Mouse (Mus musculus) heart, adult 9 months (tissue): ENCODE measurements around the gene Scp2.
"Not testable (repeated sequence)": the region's sequence is repeated elsewhere in the genome, so short reads cannot be mapped to it uniquely, and the experiment has no call there.

Source experiments
- DNase-seq, 2 experiments: peaks; one replicate each; pipeline ENCODE4 v3.0.0; 2022; ENCODE audit warnings: low spot score in 2 of 2

Scp2 gene

GRCm38 (mm10) chr4:108109728-108110127, 35.1 kb downstream of the Scp2 start:
- no peak for DNase-seq

DNA sequence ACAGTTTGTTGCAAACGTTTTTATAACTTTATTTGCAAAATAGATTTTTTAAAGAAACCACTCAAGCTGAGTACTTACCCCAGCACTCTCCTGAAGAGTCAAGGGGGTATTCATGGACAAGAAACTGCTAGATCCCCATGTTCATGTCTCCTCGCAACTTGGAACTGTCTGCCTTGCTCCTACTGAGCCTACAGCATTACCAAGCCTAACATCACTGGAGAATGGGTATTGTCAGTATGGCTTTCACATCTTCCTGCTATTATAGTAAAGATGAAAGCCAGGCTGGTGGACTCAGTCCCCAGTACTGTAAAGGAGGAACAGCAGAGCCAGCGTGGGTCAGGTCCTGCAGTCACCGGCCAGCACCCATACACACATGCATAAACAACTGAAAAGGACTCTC, 48.5 kb downstream of the Scp2 start, which contains the start of gene Podn:
Podn (minus strand) TSS at position 101 of the 400 bp plus-strand sequence.
- no peak for DNase-seq

- DNase-seq: no peak
Measured at GRCm38 (mm10) chr4:108092741-108093397, 51.9 kb downstream of the Scp2 start.

DNA sequence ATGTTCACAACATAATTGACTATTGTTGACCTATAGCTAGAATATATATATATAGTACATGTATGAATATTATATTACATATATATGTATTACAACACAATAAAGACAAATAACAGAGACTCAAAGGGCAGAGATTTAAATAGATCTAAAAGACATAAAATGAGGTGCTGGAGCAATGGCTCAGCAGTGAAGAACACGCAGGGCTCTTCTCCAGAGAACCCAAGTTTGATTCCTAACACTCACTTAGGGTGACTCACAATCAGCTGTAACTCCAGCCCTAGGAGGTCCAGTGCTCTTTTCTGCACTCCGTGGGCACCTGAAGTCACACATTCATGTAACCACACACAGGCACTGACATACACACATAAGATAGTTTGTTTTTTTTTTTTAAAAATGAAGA, 60.8 kb downstream of the Scp2 start:
- DNase-seq: no peak

DNA sequence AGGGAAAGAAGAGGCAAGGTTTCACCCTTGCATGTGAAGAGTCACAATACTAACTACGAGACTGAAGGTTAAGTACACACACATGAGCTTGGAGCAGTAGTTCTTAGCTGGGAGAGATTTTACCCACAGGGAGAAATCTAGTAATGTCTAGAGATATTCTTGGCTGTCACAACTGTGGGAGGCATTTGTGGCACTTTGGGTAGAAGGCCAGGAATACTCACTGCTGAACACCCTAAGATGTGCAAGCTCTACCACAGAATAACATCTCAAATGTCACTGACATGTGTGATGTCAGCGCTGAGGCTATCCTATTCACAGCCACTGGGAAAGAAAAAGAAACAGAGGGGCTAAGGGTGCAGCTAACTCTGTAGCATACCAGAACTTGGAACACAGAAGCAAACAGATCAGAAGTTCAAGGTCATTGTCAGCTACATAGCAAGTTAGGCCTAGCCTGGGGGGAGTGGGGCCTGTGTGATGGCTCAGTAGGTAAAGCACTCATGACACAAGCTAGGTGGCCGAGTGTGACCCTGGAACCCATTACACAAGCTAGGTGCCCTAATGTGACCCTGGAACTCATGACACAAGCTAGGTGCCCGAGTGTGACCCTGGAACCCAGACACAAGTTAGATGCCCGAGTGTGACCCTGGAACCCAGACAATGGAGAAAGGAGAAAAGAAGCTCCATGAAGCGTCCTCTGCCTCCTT, 61.6 kb downstream of the Scp2 start:
- DNase-seq: no peak

- no peak for DNase-seq
Measured at GRCm38 (mm10) chr4:108082401-108082806, 62.4 kb downstream of the Scp2 start.

GRCm38 (mm10) chr4:108080876-108081275, 63.9 kb downstream of the Scp2 start:
- DNase-seq: no peak

- DNase-seq: no peak
Measured at GRCm38 (mm10) chr4:108079762-108080161, 65.0 kb downstream of the Scp2 start.

DNA sequence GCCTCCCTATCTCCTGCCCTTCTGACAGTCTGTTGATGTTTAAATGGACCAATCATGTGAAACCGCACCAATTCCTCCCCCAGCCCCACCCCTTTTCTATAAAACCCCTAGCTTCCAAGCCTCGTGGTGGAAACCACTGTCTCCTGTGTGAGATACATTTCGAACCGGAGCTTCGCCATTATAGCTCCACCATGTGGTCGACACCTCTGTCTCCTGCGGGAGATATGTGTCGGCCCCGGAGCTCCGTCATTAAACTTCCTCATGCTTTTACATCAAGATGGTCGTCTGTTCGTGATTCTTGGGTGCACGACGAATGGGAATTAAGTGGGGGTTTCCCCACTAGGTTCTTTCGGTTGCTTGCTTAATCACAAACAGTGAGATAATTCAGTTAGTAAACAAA, 65.6 kb downstream of the Scp2 start:
- not testable (repeated sequence) for DNase-seq

DNA sequence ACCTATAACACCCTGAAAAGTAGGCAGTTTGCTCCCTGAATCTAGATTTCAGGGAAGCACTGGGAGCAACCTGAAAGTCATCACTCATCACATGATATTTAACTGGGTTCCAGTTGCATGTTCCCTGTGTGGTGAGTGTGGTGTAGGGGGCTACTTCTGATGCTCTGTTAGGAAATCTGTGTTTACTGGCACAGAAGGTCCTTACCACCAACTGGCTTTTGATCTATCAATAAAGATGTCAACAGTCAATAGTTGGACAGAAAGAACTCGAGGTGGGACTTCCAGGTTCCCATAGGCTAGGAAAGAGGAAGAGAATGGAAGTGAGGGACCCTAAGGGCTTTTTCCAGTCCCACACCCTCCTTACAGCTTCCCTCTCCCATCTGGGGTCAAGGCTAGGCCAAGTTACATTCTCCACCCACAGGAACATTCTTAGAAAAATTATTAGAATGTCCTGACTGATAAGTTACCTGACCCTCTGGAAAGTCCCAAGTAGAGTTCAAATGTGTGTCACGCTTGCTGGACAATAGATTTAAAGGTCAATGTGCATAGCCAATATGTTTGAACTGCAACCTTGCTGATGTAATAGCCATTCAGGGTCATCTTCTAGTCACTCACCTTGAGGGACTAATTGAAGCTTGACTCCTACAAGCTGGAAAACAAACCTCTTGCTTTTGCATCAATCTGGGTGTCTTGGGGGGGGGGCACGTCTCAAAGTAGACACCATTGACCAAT, 67.4 kb downstream of the Scp2 start:
- DNase-seq: no peak

GRCm38 (mm10) chr4:108074204-108074823, 70.5 kb downstream of the Scp2 start:
- DNase-seq: no peak

DNA sequence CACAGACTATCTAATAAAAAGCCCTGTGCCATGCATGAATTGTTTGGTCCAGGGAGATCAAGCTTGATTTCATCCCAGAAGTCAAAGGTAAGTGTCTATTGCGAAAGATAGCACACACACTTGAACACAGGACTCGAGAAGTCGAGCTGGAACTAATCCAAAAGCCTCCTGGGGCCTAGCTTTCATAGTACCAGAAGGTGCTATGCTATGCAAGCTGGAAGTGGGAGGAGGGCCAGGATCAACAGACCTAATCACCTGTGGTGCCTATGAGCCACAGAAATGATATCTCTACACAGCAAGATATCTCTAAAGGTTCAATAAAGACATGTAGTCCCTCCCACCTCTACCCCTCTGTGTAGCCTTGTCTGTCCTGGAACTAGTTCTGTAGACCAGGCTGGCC, 72.7 kb downstream of the Scp2 start:
- DNase-seq: no peak

DNA sequence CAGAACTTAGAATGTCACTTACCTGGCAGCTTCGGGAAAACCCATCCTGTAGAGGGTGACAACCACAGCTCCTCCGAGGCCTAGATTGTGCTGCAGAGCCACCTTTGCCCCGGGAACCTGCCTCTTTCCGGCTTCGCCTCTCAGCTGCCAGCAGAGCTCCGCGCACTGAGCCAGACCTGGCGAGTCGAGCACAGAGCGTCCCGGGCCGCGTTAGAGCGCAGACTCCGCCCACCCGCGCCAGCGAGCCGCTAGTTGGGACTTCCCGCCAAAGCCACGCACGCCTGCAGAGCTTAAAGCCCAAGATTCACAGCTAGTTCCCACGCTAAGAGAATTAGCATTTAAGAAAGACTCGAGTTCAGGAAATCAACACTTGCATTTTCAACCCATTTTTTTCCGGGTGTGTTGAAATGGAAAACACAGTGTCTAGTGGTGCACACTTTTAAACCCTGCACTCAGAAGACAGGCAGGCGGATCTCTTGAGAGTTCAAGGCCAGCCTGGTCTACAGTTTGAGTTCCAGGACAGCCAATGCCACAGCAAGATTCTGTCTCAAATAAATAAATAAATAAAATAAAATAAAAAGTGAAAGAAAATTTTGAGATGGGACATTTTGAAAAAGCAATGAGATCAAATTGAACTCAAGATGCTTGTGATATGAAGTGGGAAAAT, 73.4 kb downstream of the Scp2 start:
- DNase-seq: peak; percentile 92 to 95

- DNase-seq: no peak
Measured at GRCm38 (mm10) chr4:108070723-108071122, 74.1 kb downstream of the Scp2 start.

DNA sequence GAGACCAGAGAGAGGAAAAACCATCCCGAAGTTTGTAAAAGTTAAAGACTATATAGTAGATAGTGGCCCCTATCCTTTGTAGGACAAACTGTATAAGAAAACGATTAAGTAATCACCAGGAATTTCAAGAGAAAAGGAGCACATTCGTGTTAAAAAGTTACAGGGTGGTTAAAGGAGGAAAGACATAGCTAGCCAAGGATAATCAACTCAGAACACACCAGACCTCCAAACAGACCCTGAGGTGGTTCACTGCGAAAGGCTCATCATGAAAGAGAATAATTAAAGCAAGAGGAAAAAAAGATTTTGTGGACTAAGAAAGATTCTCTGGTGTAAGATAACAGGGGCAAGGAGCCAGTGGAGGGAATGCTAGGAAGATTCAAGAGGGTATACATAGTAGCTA, 74.5 kb downstream of the Scp2 start:
- DNase-seq: no peak

GRCm38 (mm10) chr4:108068081-108068480, 76.7 kb downstream of the Scp2 start:
- no peak for DNase-seq

DNA sequence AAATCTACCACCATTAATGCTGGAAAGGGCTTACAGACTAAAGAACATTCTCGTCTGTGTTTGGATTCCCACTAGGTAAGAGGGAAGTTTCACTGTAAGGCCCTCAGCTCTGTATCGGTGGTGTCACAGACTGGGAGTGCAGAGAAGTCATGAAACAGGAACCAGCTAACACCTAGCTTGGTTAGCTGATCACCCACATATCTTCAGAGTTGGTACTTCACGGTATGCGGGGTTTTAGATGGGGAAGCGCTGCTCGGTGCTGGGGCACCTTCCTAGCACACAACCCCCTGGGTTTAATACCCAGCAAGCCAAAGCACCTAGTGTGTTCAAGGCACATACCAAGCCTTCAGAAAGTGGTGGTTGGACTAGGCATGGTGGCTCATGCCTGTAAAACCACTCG, 77.5 kb downstream of the Scp2 start:
- DNase-seq: no peak

GRCm38 (mm10) chr4:108066569-108066968, 78.2 kb downstream of the Scp2 start:
- DNase-seq: no peak

DNA sequence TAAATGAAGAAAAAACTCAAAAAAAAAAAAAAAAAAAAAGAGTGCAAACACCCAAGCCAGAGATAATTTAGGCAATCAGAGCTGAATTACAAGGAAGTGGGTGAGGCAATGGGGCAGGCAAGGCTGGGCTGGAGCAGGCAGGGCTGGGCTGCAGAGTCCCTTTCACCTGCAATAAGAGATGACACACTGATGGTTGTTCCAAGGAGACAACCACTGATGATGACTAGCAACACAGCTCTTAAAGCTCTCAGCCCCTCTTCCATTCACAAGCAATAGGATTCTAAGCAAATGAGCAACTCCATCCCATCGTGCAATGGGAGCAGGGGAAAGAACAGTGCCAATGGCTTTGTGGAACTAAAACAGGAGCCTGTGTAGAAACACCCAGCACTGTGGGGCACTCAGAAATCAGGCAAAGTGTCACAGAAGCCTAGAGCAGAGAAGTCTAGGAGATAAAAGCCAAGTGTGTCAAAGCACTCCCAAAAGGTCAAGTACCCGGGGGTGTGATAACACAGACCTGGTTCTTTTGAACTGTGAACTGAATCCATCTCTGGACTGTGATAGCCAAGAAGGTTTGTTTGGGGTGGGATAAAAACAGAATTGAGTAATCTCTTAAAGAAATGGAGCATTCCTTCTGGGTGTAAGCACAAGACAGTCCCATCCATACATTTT, 79.5 kb downstream of the Scp2 start:
- DNase-seq: peak; percentile 18 to 19

GRCm38 (mm10) chr4:108063616-108064015, 81.2 kb downstream of the Scp2 start:
- DNase-seq: no peak

- DNase-seq: no peak
Measured at GRCm38 (mm10) chr4:108062524-108062923, 82.3 kb downstream of the Scp2 start.
